Mouse (Mus musculus) G1E (cell line): ENCODE results near the gene Usp34. TPM values are rescaled to one million over a fixed set of nuclear protein-coding genes. Genes with fewer than 3 reads are reported as not detected.
"Not testable (repeated sequence)": the region's sequence is repeated elsewhere in the genome, so short reads cannot be mapped to it uniquely, and the experiment has no call there.

Experiments used
- ATAC-seq: 2 replicates; pipeline ENCODE4 v1.8.0; 2016; ENCODE audit warnings: mild to moderate bottlenecking; ENCODE audit not compliant: insufficient number of reproducible peaks, poor library complexity, low FRiP score, severe bottlenecking; ENCODE audit errors: extremely low read depth
- DNase-seq: peaks from one replicate; pipeline ENCODE4 v3.0.0; 2012; ENCODE audit warnings: low spot score
- H3K27me3 ChIP-seq: 2 replicates; pipeline ENCODE4 v1.6.1; 2012; ENCODE audit warnings: mild to moderate bottlenecking, low read length, inconsistent platforms; ENCODE audit not compliant: insufficient read depth
- H3K36me3 ChIP-seq: replicated peaks from 2 replicates; pipeline ENCODE3; 2012; ENCODE audit warnings: mild to moderate bottlenecking, inconsistent platforms
- H3K4me1 ChIP-seq: 2 replicates; pipeline ENCODE4 v1.6.1; 2012; ENCODE audit warnings: low read depth, low read length, inconsistent platforms, mixed read lengths; ENCODE audit not compliant: insufficient read depth
- H3K4me3 ChIP-seq: 2 replicates; pipeline ENCODE4 v1.5.1; 2012; ENCODE audit warnings: low read depth, mild to moderate bottlenecking, inconsistent platforms, low read length, moderate library complexity, mixed read lengths
- H3K9me3 ChIP-seq: replicated peaks from 2 replicates; pipeline ENCODE4 v1.6.1; 2012; ENCODE audit warnings: inconsistent platforms
- CTCF ChIP-seq: IDR thresholded peaks from 2 replicates; pipeline ENCODE4 v1.5.1; 2012; ENCODE audit warnings: low read depth, low read length, inconsistent platforms, mixed read lengths
- GATA1 ChIP-seq: IDR thresholded peaks from 2 replicates; pipeline ENCODE4 v1.6.1; 2012; ENCODE audit warnings: borderline replicate concordance, low read length, inconsistent platforms, mixed read lengths
- GATA2 ChIP-seq: IDR thresholded peaks from 2 replicates; pipeline ENCODE4 v1.6.1; 2012; ENCODE audit warnings: low read depth, low read length, inconsistent platforms, borderline replicate concordance
- POLR2AphosphoS5 ChIP-seq: IDR thresholded peaks from 2 replicates; pipeline ENCODE4 v1.6.1; 2012; ENCODE audit warnings: low read depth, low read length, inconsistent platforms; ENCODE audit not compliant: insufficient replicate concordance
- TAL1 ChIP-seq: conservative IDR thresholded peaks from 2 replicates; pipeline ENCODE4 v1.6.1; 2012; ENCODE audit warnings: low read depth, low read length, inconsistent platforms, mixed read lengths
- polyA plus RNA-seq: library from polyadenylated mRNA; stranded (reverse); fragments of >175 nt; gene quantifications from 2 replicates; pipeline ENCODE4 v1.2.3, GENCODE M21; 2012
- total RNA-seq, 2 experiments: library from RNA; stranded (forward) in 1 of 2; stranded (reverse) in 1 of 2; fragments of 200-1000 nt in 1 of 2; fragments of >200 nt in 1 of 2; fragmentation: Nextera tagmentation in 1 of 2; gene quantifications; 2 replicates each; pipeline ENCODE4 v1.2.3; 2014 to 2017

The Usp34 gene
- total and polyA plus RNA-seq, 3 experiments = 2.5 to 148 (median 54.8) TPM

GRCm38 (mm10) chr11:23428301-23428700, 121.6 kb downstream of the Usp34 start:
- no peak for TF ChIP-seq TAL1
- no peak for TF ChIP-seq GATA2
- TF ChIP-seq GATA1 = no peak
- TF ChIP-seq CTCF = no peak
- ATAC-seq (no peak), DNase-seq (no peak)
- Histone ChIP-seq H3K4me3 (no peak overlapping the region), H3K9me3 (no peaks in the 10 kb centered on the region), H3K4me1 (no peaks in the 10 kb centered on the region), H3K36me3 (peaks cover 79% of the 10 kb centered on the region), H3K27me3 (no peaks in the 10 kb centered on the region)

- peaks cover 83% of the 10 kb centered on the region for H3K36me3 ChIP-seq
- TF ChIP-seq CTCF (no peak), GATA2 (no peak), GATA1 (no peak), TAL1 (no peak), POLR2AphosphoS5 (no peak)
- no peaks in the 10 kb centered on the region for H3K27me3 ChIP-seq
- no peak for ATAC-seq
- H3K4me1 ChIP-seq = no peaks in the 10 kb centered on the region
- H3K4me3 ChIP-seq = no peak overlapping the region
- H3K9me3 ChIP-seq = no peaks in the 10 kb centered on the region
- no peak for DNase-seq
These were observed 123.3 kb downstream of the Usp34 start for GRCm38 (mm10) chr11:23430013-23430412.

- Histone ChIP-seq H3K36me3 (peaks cover 82% of the 10 kb centered on the region), H3K9me3 (no peaks in the 10 kb centered on the region), H3K4me3 (no peak overlapping the region), H3K4me1 (no peaks in the 10 kb centered on the region), H3K27me3 (no peaks in the 10 kb centered on the region)
- ATAC-seq = no peak
- no peak for DNase-seq
- no peak for TF ChIP-seq GATA1
- TF ChIP-seq GATA2 = no peak
- no peak for TF ChIP-seq CTCF
- no peak for TF ChIP-seq POLR2AphosphoS5
- no peak for TF ChIP-seq TAL1
These were observed 129.4 kb downstream of the Usp34 start for GRCm38 (mm10) chr11:23436076-23436475.

- not testable (repeated sequence) for H3K27me3 ChIP-seq, H3K4me3 ChIP-seq, H3K9me3 ChIP-seq, H3K4me1 ChIP-seq, DNase-seq, ATAC-seq
- H3K36me3 ChIP-seq = peaks cover 64% of the 10 kb centered on the region
These were observed 159.2 kb downstream of the Usp34 start for GRCm38 (mm10) chr11:23465862-23466261.

GRCm38 (mm10) chr11:23489955-23490354, 183.3 kb downstream of the Usp34 start:
- no peak for ATAC-seq
- H3K9me3 ChIP-seq = no peaks in the 10 kb centered on the region
- TF ChIP-seq POLR2AphosphoS5 (no peak), GATA2 (no peak), TAL1 (no peak), CTCF (no peak), GATA1 (no peak)
- H3K36me3 ChIP-seq = peaks cover 93% of the 10 kb centered on the region
- H3K4me1 ChIP-seq = peaks cover 11% of the 10 kb centered on the region; the same call in 1 of the 2 replicates
- H3K4me3 ChIP-seq = no peak overlapping the region
- DNase-seq = no peak
- H3K27me3 ChIP-seq = no peaks in the 10 kb centered on the region

- peaks cover 95% of the 10 kb centered on the region for H3K36me3 ChIP-seq
- no peaks in the 10 kb centered on the region for H3K9me3 ChIP-seq
- no peak overlapping the region for H3K4me3 ChIP-seq
- ATAC-seq (no peak), DNase-seq (no peak)
- H3K27me3 ChIP-seq = no peaks in the 10 kb centered on the region
- no peak for TF ChIP-seq CTCF
- TF ChIP-seq POLR2AphosphoS5 = no peak
- TF ChIP-seq GATA2 = no peak
- TF ChIP-seq TAL1 = no peak
- TF ChIP-seq GATA1 = no peak
- peaks cover 31% of the 10 kb centered on the region for H3K4me1 ChIP-seq
These were observed 185.5 kb downstream of the Usp34 start for GRCm38 (mm10) chr11:23492048-23492790.
